23 mouse cellular contexts compared by ENCODE assay signal in the genomic region with DNA sequence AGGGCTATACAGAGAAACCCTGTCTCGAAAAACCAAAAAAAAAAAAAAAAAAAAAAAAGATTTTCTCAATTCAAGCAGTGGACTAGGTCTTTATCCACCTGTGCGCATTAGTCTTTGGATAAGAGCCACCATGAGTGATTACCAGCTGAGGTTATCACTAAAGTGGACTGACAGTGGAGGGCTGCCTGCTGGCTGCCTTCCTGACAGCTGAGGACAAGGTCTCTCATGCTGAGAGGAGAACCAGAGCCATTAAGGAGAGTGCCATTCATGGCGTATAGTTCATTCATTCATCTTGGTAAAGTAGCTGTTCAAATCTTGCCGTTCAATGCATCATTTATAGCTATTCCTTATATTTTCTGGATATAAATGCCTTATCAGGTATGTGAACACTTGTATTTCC. TPM values are rescaled to one million over a fixed set of nuclear protein-coding genes. Genes with fewer than 3 reads are reported as not detected.
A peak's percentile ranks its signal among the peaks of the same experiment; 100 is the strongest.
DNase-seq lines count a peak whose midpoint lies in the region; ATAC-seq and TF ChIP-seq lines count a peak whose summit lies in the region.
"Had no signal": no experiment of that assay in that cellular context is flagged by ENCODE, and none has a peak within 500 bp of the region (broad histone marks: within the 10 kb centered on the region; RNA-seq: fewer than 3 reads in every experiment).

No protein-coding gene starts in this region.

- intact Hi-C loops in heart, adult 2 months (cut with DNase I) = no loop called here

- no peaks in the 10 kb centered on the region for H3K27me3 ChIP-seq in heart, adult 2 months (ENCODE audit: control insufficient read depth, insufficient read depth, low read length)
- no peaks in the 10 kb centered on the region for H3K27me3 ChIP-seq in heart, embryonic 10.5 days (ENCODE audit: insufficient read depth, poor library complexity, severe bottlenecking)
- H3K27me3 ChIP-seq in heart, embryonic 11.5 days (ENCODE audit: control insufficient read depth, insufficient read depth, low read length) = no peaks in the 10 kb centered on the region
- H3K27me3 ChIP-seq: embryonic facial prominence, embryonic 13.5 days; embryonic facial prominence, embryonic 15.5 days; forebrain, embryonic 12.5 days; Patski had no signal

- H3K27ac ChIP-seq in heart, adult 2 months = no peak overlapping the region
- no peak overlapping the region for H3K27ac ChIP-seq in heart, embryonic 10.5 days
- no peak overlapping the region for H3K27ac ChIP-seq in heart, embryonic 11.5 days (ENCODE audit: low read depth, low read length)
- H3K27ac ChIP-seq: embryonic facial prominence, embryonic 13.5 days; embryonic facial prominence, embryonic 15.5 days; forebrain, embryonic 10.5 days; forebrain, embryonic 12.5 days had no signal

- no peak for ATAC-seq in heart, embryonic 11.5 days (replicated peaks; ENCODE audit: insufficient number of reproducible peaks, low FRiP score, low TSS enrichment)
- ATAC-seq: activated CD4-positive, CD25-positive, alpha-beta regulatory T cell, adult 4 months; forebrain, embryonic 14.5 days; forebrain, embryonic 16.5 days; Patski had no signal

- TF ChIP-seq CTCF in heart, adult 2 months (IDR thresholded peaks at IDR 0.05) = no peak

- H3K36me3 ChIP-seq in heart, adult 2 months (ENCODE audit: control insufficient read depth, insufficient read depth, low read length) = no peaks in the 10 kb centered on the region
- H3K36me3 ChIP-seq in heart, embryonic 10.5 days = no peaks in the 10 kb centered on the region
- no peaks in the 10 kb centered on the region for H3K36me3 ChIP-seq in heart, embryonic 11.5 days (ENCODE audit: control insufficient read depth, insufficient read depth, low read length)
- H3K36me3 ChIP-seq: embryonic facial prominence, embryonic 13.5 days; embryonic facial prominence, embryonic 15.5 days; forebrain, embryonic 10.5 days; forebrain, embryonic 12.5 days had no signal

- peak; percentile 28 to 38 for DNase-seq in adrenal gland, postnatal 36 days
- DNase-seq in adrenal gland, postnatal 4 days (ENCODE audit: low spot score in 2 of 2) = no peak
- peak; percentile 39 to 44 for DNase-seq in heart, adult 2 months
- no peak for DNase-seq in heart, embryonic 10.5 days (ENCODE audit: low spot score)
- DNase-seq in heart, postnatal 4 days = peak; percentile 36
- no peak for DNase-seq in cerebellum, postnatal 25 days
- DNase-seq: adrenal gland, postnatal 10 days; cerebellum, adult 11-12 months; cerebellum, adult 2 months; cerebellum, adult 9-10 months; cerebellum, postnatal 36 days; embryo, embryonic 11 days had no signal

- H3K4me3 ChIP-seq in heart, adult 2 months = no peak overlapping the region
- no peak overlapping the region for H3K4me3 ChIP-seq in heart, embryonic 10.5 days
- H3K4me3 ChIP-seq in heart, embryonic 11.5 days (ENCODE audit: low read depth, low read length) = no peak overlapping the region
- H3K4me3 ChIP-seq: embryonic facial prominence, embryonic 13.5 days; embryonic facial prominence, embryonic 15.5 days; erythroblast, embryonic 14.5 days; forebrain, embryonic 10.5 days; forebrain, embryonic 12.5 days had no signal

- no peak overlapping the region for H3K9ac ChIP-seq in heart, adult 2 months (ENCODE audit: low read depth, low read length)
- no peak overlapping the region for H3K9ac ChIP-seq in heart, embryonic 11.5 days (ENCODE audit: low read depth, low read length)
- H3K9ac ChIP-seq: embryonic facial prominence, embryonic 13.5 days; embryonic facial prominence, embryonic 15.5 days; forebrain, embryonic 12.5 days had no signal

- TF ChIP-seq POLR2A in heart, adult 2 months (IDR thresholded peaks at IDR 0.05; ENCODE audit: insufficient read depth, low read depth, low read length) = no peak

- H3K9me3 ChIP-seq in heart, embryonic 10.5 days = no peaks in the 10 kb centered on the region
- H3K9me3 ChIP-seq in heart, embryonic 11.5 days (replicated peaks; ENCODE audit: control insufficient read depth, low read length) = no peaks in the 10 kb centered on the region
- H3K9me3 ChIP-seq: embryonic facial prominence, embryonic 13.5 days; embryonic facial prominence, embryonic 15.5 days; forebrain, embryonic 10.5 days; forebrain, embryonic 12.5 days had no signal

- H3K79me2 ChIP-seq in heart, adult 2 months (replicated peaks; ENCODE audit: control insufficient read depth, insufficient read depth, low read length) = no peaks in the 10 kb centered on the region

- peaks cover 2% of the 10 kb centered on the region; the same call in 1 of the 2 replicates for H3K4me1 ChIP-seq in heart, adult 2 months (ENCODE audit: control insufficient read depth, insufficient read depth, low read length)
- no peaks in the 10 kb centered on the region for H3K4me1 ChIP-seq in heart, embryonic 10.5 days
- no peaks in the 10 kb centered on the region for H3K4me1 ChIP-seq in heart, embryonic 11.5 days (ENCODE audit: control insufficient read depth, insufficient read depth, low read length)
- H3K4me1 ChIP-seq: embryonic facial prominence, embryonic 13.5 days; embryonic facial prominence, embryonic 15.5 days; forebrain, embryonic 10.5 days; forebrain, embryonic 12.5 days had no signal

- no peak for TF ChIP-seq EP300 in heart, adult 2 months (IDR thresholded peaks at IDR 0.05; ENCODE audit: insufficient read depth, low read depth, low read length)

- 62% methylated on average over 3 of the region's 4 CpGs for WGBS in heart, adult 2 months
- WGBS in heart, embryonic 10.5 days = 63% methylated on average over 3 of the region's 4 CpGs
- WGBS in heart, embryonic 11.5 days (ENCODE audit: insufficient replicate concordance) = 47% methylated on average over 3 of the region's 4 CpGs

- no peak overlapping the region for H3K4me2 ChIP-seq in heart, embryonic 11.5 days
- H3K4me2 ChIP-seq: embryonic facial prominence, embryonic 13.5 days; embryonic facial prominence, embryonic 15.5 days; forebrain, embryonic 12.5 days had no signal

RNA-seq across cellular contexts. Expression of gene Npepps, which starts 16.1 kb away (rescaled TPM):
- total RNA-seq in adrenal gland, postnatal 36 days (2021) = 10 to 100 TPM; 81.8 to 86.1 TPM
- total RNA-seq in adrenal gland, postnatal 4 days (2021) = 10 to 100 TPM; 66.3 to 80.3 TPM
- 10 to 100 TPM; 77.7 to 80.1 TPM for total RNA-seq in heart, adult 2 months (2021)
- 24.1 and 38.2 TPM in 2 replicates for polyA plus RNA-seq in heart, adult 2 months (2012; rRNA removed)
- 83.9 and 90.7 TPM in 2 replicates for polyA plus RNA-seq in heart, embryonic 10.5 days (2016; fragmentation: Nextera tagmentation; extraction: Ambion mirVana)
- total RNA-seq in heart, postnatal 4 days (2021) = 10 to 100 TPM; 85.9 to 97.2 TPM
- 78.0 and 79.8 TPM in 2 replicates for polyA plus RNA-seq in heart, embryonic 11.5 days (2014; fragmentation: Nextera tagmentation; extraction: Ambion mirVana)

RNA-seq across cellular contexts. Expression of gene Mrpl45, which starts 19.0 kb away (rescaled TPM):
- 10 to 100 TPM; 31.5 to 32.3 TPM for total RNA-seq in adrenal gland, postnatal 36 days (2021)
- 10 to 100 TPM; 33.7 to 39.6 TPM for total RNA-seq in adrenal gland, postnatal 4 days (2021)
- total RNA-seq in heart, adult 2 months (2021) = 10 to 100 TPM; 48.9 to 62.5 TPM
- 33.7 and 51.4 TPM in 2 replicates for polyA plus RNA-seq in heart, adult 2 months (2012; rRNA removed)
- 63.7 and 65.8 TPM in 2 replicates for polyA plus RNA-seq in heart, embryonic 10.5 days (2016; fragmentation: Nextera tagmentation; extraction: Ambion mirVana)
- 10 to 100 TPM; 45.1 to 47.3 TPM for total RNA-seq in heart, postnatal 4 days (2021)
- 64.2 and 70.3 TPM in 2 replicates for polyA plus RNA-seq in heart, embryonic 11.5 days (2014; fragmentation: Nextera tagmentation; extraction: Ambion mirVana)

RNA-seq across cellular contexts. Expression of gene Gpr179, which starts 55.3 kb away (rescaled TPM):
- total RNA-seq in adrenal gland, postnatal 36 days (2021) = 1 to 10 TPM in 1 of 2 experiments, under 1 TPM in 1; 0.93 to 1.2 TPM
- 10 to 100 TPM; 10.3 to 11.1 TPM for total RNA-seq in adrenal gland, postnatal 4 days (2021)
- total RNA-seq in heart, adult 2 months (2021) = under 1 TPM; 0.05 to 0.08 TPM
- 0.03 TPM in 1 of 2 replicates, not detected in the other for polyA plus RNA-seq in heart, adult 2 months (2012; rRNA removed)
- 0.04 and 0.12 TPM in 2 replicates for polyA plus RNA-seq in heart, embryonic 10.5 days (2016; fragmentation: Nextera tagmentation; extraction: Ambion mirVana)
- under 1 TPM; 0.05 to 0.17 TPM for total RNA-seq in heart, postnatal 4 days (2021)
- polyA plus RNA-seq in heart, embryonic 11.5 days (2014; fragmentation: Nextera tagmentation; extraction: Ambion mirVana) = 0.01 TPM in 1 of 2 replicates, not detected in the other
- total RNA-seq: common myeloid progenitor, adult 5-6 weeks had no signal
- polyA plus RNA-seq: erythroblast, embryonic 14.5 days had no signal

Comparison
In these comparisons a context has a peak if more than half of its experiments do, and no peak if none do; other contexts are left out.
1. DNase-seq: peak in adrenal gland, postnatal 36 days (2 of 2), heart, adult 2 months (2 of 2) and heart, postnatal 4 days (single experiment); none in adrenal gland, postnatal 4 days (0 of 2), heart, embryonic 10.5 days (single experiment) and cerebellum, postnatal 25 days (0 of 2).
2. RNA of gene Gpr179, which starts 55.3 kb away (total RNA-seq): 10.3 to 11.1 TPM in adrenal gland, postnatal 4 days; 0.93 to 1.2 TPM in adrenal gland, postnatal 36 days, 0.05 to 0.17 TPM in heart, postnatal 4 days and 0.05 to 0.08 TPM in heart, adult 2 months; every median in the first group is over 4 times any median in the second.